Mouse (Mus musculus): ENCODE measurements at regions not wholly inside any gene's neighbourhood (a gene's known extent, or its start where the extent isn't known, plus 50 kb on each side); places are given as distances from the start of the nearest gene placed in this dataset.
"Not testable (repeated sequence)": the region's sequence is repeated elsewhere in the genome, so short reads cannot be mapped to it uniquely, and the experiment has no call there.

DNA sequence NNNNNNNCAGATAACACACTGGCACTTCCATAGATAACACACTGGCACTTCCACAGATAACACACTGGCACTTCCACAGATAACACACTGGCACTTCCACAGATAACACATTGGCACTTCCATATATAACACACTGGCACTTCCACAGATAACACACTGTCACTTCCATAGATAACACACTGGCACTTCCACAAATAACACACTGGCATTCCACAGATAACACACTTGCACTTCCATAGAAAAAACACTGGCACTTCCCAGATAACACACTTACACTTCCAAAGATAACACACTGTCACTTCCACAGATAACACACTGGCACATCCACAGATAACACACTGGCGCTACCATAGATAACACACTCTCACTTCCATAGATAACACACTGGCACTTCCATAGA is 105.7 kb upstream of the Afdn start:
- H3K9ac ChIP-seq (replicated peaks; ENCODE audit: low read depth, low read length); H3K4me3 ChIP-seq (replicated peaks; ENCODE audit: low read length); ATAC-seq; H3K36me3 ChIP-seq (ENCODE audit: control insufficient read depth, insufficient read depth); H3K4me2 ChIP-seq (ENCODE audit: low read length); H3K27ac ChIP-seq (ENCODE audit: low read length); H3K27me3 ChIP-seq (replicated peaks; ENCODE audit: control insufficient read depth, insufficient read depth, low read length); H3K9me3 ChIP-seq (ENCODE audit: control insufficient read depth, low read length): not testable (repeated sequence)
- 73% methylated on average over 1 of the region's 1 CpGs for WGBS
- peaks cover 25% of the 10 kb centered on the region for H3K4me1 ChIP-seq (replicated peaks; ENCODE audit: control insufficient read depth, insufficient read depth, low read length)

GRCm38 (mm10) chr17:13656065-13656464 is 104.3 kb upstream of the Afdn start:
- peak overlapping the region; percentile 18 for H3K4me2 ChIP-seq (ENCODE audit: low read length)
- no peaks in the 10 kb centered on the region for H3K27me3 ChIP-seq (replicated peaks; ENCODE audit: control insufficient read depth, insufficient read depth, low read length)
- WGBS, result 21% methylated on average over 3 of the region's 3 CpGs
- ATAC-seq, result peak; percentile 19; the same call in 1 of the 2 replicates
- no peak overlapping the region for H3K27ac ChIP-seq (ENCODE audit: low read length)
- H3K9me3 ChIP-seq (ENCODE audit: control insufficient read depth, low read length), result no peaks in the 10 kb centered on the region
- no peak overlapping the region for H3K9ac ChIP-seq (replicated peaks; ENCODE audit: low read depth, low read length)
- H3K4me3 ChIP-seq (replicated peaks; ENCODE audit: low read length), result no peak overlapping the region
- H3K4me1 ChIP-seq (replicated peaks; ENCODE audit: control insufficient read depth, insufficient read depth, low read length), result peaks cover 25% of the 10 kb centered on the region
- H3K36me3 ChIP-seq (ENCODE audit: control insufficient read depth, insufficient read depth), result no peaks in the 10 kb centered on the region

DNA sequence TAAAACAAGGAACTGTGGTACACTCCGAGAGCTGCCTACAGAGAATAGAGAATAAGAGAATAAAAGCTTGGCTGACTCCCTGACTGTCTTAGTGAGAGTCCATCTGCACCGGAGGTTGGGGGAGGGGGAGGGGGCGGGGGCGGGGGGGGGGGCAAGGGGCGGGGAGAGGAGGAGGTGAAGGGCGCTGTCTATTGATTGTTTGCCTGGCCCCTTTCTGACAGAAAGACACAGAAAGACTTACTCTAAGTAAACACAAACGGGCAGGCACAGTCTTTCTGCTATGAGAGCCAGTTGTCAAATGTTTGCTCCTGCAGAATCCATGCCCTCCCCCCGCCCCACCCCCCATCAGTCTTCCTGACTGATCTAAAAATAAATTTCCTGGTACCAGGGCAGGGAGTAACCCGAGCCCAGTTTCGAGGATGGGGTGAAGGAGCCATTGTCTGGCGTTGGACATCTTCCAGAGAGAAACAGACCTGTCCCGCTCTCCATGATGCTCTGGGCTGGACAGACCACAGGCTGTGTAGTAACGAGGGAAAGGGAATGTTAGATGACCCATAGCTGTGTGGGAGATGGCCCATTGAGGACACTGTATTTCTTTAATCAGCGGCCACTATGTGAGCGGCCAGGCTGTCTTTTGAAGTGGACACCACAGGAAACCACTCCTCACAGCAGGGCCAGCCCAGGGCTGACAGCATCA is 103.7 kb upstream of the Afdn start:
- Histone ChIP-seq H3K4me3 (replicated peaks; ENCODE audit: low read length) (no peak overlapping the region), H3K27me3 (replicated peaks; ENCODE audit: control insufficient read depth, insufficient read depth, low read length) (no peaks in the 10 kb centered on the region), H3K9ac (replicated peaks; ENCODE audit: low read depth, low read length) (0 out of 2 replicates have a peak overlapping the region, but pooled peaks have one; percentile 0), H3K27ac (ENCODE audit: low read length) (peak overlapping the region; percentile 68), H3K9me3 (ENCODE audit: control insufficient read depth, low read length) (no peaks in the 10 kb centered on the region), H3K4me2 (ENCODE audit: low read length) (peak overlapping the region; percentile 18), H3K36me3 (ENCODE audit: control insufficient read depth, insufficient read depth) (no peaks in the 10 kb centered on the region), H3K4me1 (replicated peaks; ENCODE audit: control insufficient read depth, insufficient read depth, low read length) (peaks cover 25% of the 10 kb centered on the region)
- 2% methylated on average over 12 of the region's 15 CpGs for WGBS
- ATAC-seq, result peak; percentile 44

- 23% methylated on average over 10 of the region's 10 CpGs for WGBS
- H3K4me1 ChIP-seq (replicated peaks; ENCODE audit: control insufficient read depth, insufficient read depth, low read length), result peaks cover 25% of the 10 kb centered on the region
- H3K27me3 ChIP-seq (replicated peaks; ENCODE audit: control insufficient read depth, insufficient read depth, low read length), result no peaks in the 10 kb centered on the region
- H3K9ac ChIP-seq (replicated peaks; ENCODE audit: low read depth, low read length), result no peak overlapping the region
- peak overlapping the region; percentile 68 for H3K27ac ChIP-seq (ENCODE audit: low read length)
- no peak for ATAC-seq
- no peaks in the 10 kb centered on the region for H3K36me3 ChIP-seq (ENCODE audit: control insufficient read depth, insufficient read depth)
- no peaks in the 10 kb centered on the region for H3K9me3 ChIP-seq (ENCODE audit: control insufficient read depth, low read length)
- no peak overlapping the region for H3K4me2 ChIP-seq (ENCODE audit: low read length)
- no peak overlapping the region for H3K4me3 ChIP-seq (replicated peaks; ENCODE audit: low read length)
Observed at GRCm38 (mm10) chr17:13657182-13657562, 103.2 kb upstream of the Afdn start.

DNA sequence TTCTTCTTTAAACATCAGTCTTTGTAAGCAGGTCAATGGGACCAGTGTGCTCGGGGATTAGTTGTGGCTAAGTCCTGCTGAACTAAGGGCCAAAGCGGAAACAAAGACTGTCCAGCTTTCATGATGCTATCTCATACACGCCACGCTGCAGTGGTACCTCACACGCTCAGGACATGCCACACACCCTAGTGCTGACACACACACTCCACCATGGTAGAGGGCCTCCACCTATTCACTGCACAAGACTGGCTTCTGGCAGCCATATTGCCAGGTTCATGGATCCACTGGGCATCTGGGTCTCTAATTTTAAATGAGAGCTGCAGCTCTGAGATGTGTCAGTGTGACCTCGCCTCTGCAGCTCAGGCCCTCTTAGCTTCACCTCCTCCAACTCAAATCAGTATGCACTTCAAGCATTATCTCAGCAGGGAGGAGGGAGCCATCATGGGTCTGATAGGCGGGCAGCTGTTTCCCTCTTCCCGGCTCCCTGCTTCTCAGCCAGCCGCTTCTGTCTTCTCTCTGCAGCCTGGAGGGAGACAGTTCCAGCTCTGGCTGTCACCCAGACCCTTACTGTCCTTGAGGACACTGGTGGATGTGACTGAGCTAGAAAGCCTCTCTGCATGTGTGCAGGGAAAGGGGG is 102.6 kb upstream of the Afdn start:
- H3K27ac ChIP-seq (ENCODE audit: low read length), result peak overlapping the region; percentile 71
- H3K4me2 ChIP-seq (ENCODE audit: low read length), result no peak overlapping the region
- no peaks in the 10 kb centered on the region for H3K27me3 ChIP-seq (replicated peaks; ENCODE audit: control insufficient read depth, insufficient read depth, low read length)
- 20% methylated on average over 9 of the region's 9 CpGs for WGBS
- ATAC-seq, result peak; percentile 72
- peaks cover 25% of the 10 kb centered on the region for H3K4me1 ChIP-seq (replicated peaks; ENCODE audit: control insufficient read depth, insufficient read depth, low read length)
- H3K9me3 ChIP-seq (ENCODE audit: control insufficient read depth, low read length), result no peaks in the 10 kb centered on the region
- H3K9ac ChIP-seq (replicated peaks; ENCODE audit: low read depth, low read length), result peak overlapping the region; percentile 17
- H3K36me3 ChIP-seq (ENCODE audit: control insufficient read depth, insufficient read depth), result no peaks in the 10 kb centered on the region
- no peak overlapping the region for H3K4me3 ChIP-seq (replicated peaks; ENCODE audit: low read length)

DNA sequence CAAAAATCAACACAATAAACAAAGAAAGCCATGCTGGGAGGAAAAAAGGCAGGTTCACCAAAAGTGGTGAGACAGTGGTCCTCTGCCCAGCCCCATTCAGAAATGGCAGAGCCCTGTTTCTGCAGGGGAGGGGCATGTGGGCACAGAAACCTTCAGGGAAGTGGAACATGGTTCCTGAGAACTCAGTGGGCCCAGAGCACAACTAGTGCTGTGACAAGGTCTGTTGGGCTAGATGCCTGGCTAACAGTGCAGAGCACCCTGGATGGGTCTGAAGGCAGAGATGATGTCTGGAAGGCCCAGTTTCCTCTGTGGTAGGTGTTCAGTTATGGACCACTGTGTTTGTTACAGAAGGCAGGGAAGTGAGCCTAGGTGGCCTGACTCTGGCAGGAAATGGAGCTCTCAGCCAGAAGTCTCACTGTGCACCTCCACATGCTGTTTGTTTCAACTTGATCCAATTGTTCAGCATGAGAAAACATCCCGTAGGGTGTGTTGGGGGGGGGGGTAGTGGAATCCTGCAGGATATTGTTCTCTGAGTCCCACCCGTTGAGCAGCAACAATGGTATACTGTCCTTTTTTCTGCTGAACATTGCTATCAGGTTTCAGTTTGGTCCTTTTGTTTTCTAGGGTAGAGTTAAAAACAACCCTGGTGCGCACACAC is 101.9 kb upstream of the Afdn start:
- Histone ChIP-seq H3K36me3 (ENCODE audit: control insufficient read depth, insufficient read depth) (no peaks in the 10 kb centered on the region), H3K27me3 (replicated peaks; ENCODE audit: control insufficient read depth, insufficient read depth, low read length) (no peaks in the 10 kb centered on the region), H3K4me3 (replicated peaks; ENCODE audit: low read length) (no peak overlapping the region), H3K4me1 (replicated peaks; ENCODE audit: control insufficient read depth, insufficient read depth, low read length) (peaks cover 25% of the 10 kb centered on the region), H3K4me2 (ENCODE audit: low read length) (no peak overlapping the region), H3K9ac (replicated peaks; ENCODE audit: low read depth, low read length) (peak overlapping the region; percentile 17), H3K27ac (ENCODE audit: low read length) (peak overlapping the region; percentile 71), H3K9me3 (ENCODE audit: control insufficient read depth, low read length) (no peaks in the 10 kb centered on the region)
- peak; percentile 32 for ATAC-seq
- WGBS, result 24% methylated on average over 3 of the region's 3 CpGs

DNA sequence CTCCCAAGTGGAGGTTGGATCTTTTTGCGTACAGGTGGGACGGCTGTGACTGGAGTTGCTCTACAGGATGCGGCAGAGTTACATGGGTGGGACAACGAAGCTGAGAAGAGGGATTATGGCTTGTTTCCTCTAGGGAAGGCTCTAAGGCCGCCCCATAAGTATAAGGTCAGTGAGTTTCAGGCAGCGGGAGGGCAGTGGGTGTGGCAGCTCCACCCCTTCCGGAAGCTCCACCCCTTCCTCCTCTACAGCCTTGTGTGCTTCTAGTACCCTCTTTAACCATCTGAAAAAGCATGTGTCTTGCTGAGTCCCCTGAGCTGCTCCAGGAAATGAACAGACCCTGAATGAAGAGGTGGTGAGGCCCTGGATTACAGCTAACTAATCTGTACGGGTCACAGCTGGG is 101.2 kb upstream of the Afdn start:
- WGBS, result 18% methylated on average over 8 of the region's 8 CpGs
- Histone ChIP-seq H3K4me1 (replicated peaks; ENCODE audit: control insufficient read depth, insufficient read depth, low read length) (peaks cover 25% of the 10 kb centered on the region), H3K4me2 (ENCODE audit: low read length) (no peak overlapping the region), H3K27me3 (replicated peaks; ENCODE audit: control insufficient read depth, insufficient read depth, low read length) (no peaks in the 10 kb centered on the region), H3K36me3 (ENCODE audit: control insufficient read depth, insufficient read depth) (no peaks in the 10 kb centered on the region), H3K4me3 (replicated peaks; ENCODE audit: low read length) (no peak overlapping the region), H3K9ac (replicated peaks; ENCODE audit: low read depth, low read length) (no peak overlapping the region), H3K27ac (ENCODE audit: low read length) (0 out of 2 replicates have a peak overlapping the region, but pooled peaks have one; percentile 30), H3K9me3 (ENCODE audit: control insufficient read depth, low read length) (no peaks in the 10 kb centered on the region)
- no peak for ATAC-seq

DNA sequence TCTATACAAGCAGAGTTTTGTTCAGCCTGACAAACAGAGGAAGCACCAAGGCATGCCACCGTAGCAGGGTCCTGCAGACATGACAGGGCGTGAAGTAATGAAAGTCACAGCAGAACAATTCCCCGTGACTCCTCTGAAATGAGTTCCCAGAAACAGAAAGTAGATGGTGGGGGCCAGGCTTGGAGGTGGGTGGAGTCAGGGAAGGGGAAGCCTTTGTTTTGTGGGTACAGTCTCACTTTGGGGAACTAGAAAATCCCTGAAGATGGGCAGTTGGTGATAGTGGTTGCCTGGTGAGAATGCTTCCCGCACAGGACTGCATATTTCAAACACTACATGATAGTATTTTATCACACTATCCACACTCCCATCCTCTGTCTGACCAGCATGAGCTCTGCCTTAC is 100.4 kb upstream of the Afdn start:
- Histone ChIP-seq H3K27ac (ENCODE audit: low read length) (no peak overlapping the region), H3K4me1 (replicated peaks; ENCODE audit: control insufficient read depth, insufficient read depth, low read length) (peaks cover 25% of the 10 kb centered on the region), H3K4me2 (ENCODE audit: low read length) (no peak overlapping the region), H3K36me3 (ENCODE audit: control insufficient read depth, insufficient read depth) (no peaks in the 10 kb centered on the region), H3K4me3 (replicated peaks; ENCODE audit: low read length) (no peak overlapping the region), H3K27me3 (replicated peaks; ENCODE audit: control insufficient read depth, insufficient read depth, low read length) (no peaks in the 10 kb centered on the region), H3K9ac (replicated peaks; ENCODE audit: low read depth, low read length) (no peak overlapping the region), H3K9me3 (ENCODE audit: control insufficient read depth, low read length) (no peaks in the 10 kb centered on the region)
- WGBS, result 74% methylated on average over 4 of the region's 4 CpGs
- no peak for ATAC-seq

- Histone ChIP-seq H3K36me3 (ENCODE audit: control insufficient read depth, insufficient read depth) (no peaks in the 10 kb centered on the region), H3K27me3 (replicated peaks; ENCODE audit: control insufficient read depth, insufficient read depth, low read length) (no peaks in the 10 kb centered on the region), H3K4me3 (replicated peaks; ENCODE audit: low read length) (no peak overlapping the region), H3K4me2 (ENCODE audit: low read length) (no peak overlapping the region), H3K9me3 (ENCODE audit: control insufficient read depth, low read length) (no peaks in the 10 kb centered on the region), H3K4me1 (replicated peaks; ENCODE audit: control insufficient read depth, insufficient read depth, low read length) (peaks cover 26% of the 10 kb centered on the region), H3K9ac (replicated peaks; ENCODE audit: low read depth, low read length) (no peak overlapping the region), H3K27ac (ENCODE audit: low read length) (no peak overlapping the region)
- WGBS, result 95% methylated on average over 8 of the region's 8 CpGs
- no peak for ATAC-seq
Observed at GRCm38 (mm10) chr17:13661023-13661422, 99.3 kb upstream of the Afdn start.

Measured in forebrain, embryonic 16.5 days (tissue).